Mouse (Mus musculus) lung, adult 18-20 months (tissue): ENCODE results near the gene Olfr1419.
"Not testable (repeated sequence)": the region's sequence is repeated elsewhere in the genome, so short reads cannot be mapped to it uniquely, and the experiment has no call there.

ENCODE experiments used
- DNase-seq, 2 experiments: peaks; one replicate each; pipeline ENCODE4 v3.0.0; 2022; ENCODE audit warnings: mixed read lengths in 2 of 2

Gene Olfr1419

GRCm38 (mm10) chr19:11875006-11875405 lies at the start of gene Olfr1419:
Gene Olfr1419 (minus strand): TSS chr19:11875106.
- DNase-seq, result no peak

- DNase-seq, result not testable (repeated sequence)
Measured at GRCm38 (mm10) chr19:11922515-11922914, 47.6 kb upstream of the Olfr1419 start.

GRCm38 (mm10) chr19:11922068-11922467 lies 47.2 kb upstream of the Olfr1419 start:
- no peak for DNase-seq

- peak in 1 of 2 experiments; percentile 42 for DNase-seq
Measured at GRCm38 (mm10) chr19:11915804-11916203, 40.9 kb upstream of the Olfr1419 start.

- peak; percentile 64 to 69 for DNase-seq
Measured at GRCm38 (mm10) chr19:11912533-11913121, 37.7 kb upstream of the Olfr1419 start.

GRCm38 (mm10) chr19:11912037-11912532 lies 37.2 kb upstream of the Olfr1419 start, which contains the start of gene Patl1:
Gene Patl1 (plus strand): TSS chr19:11912399.
- DNase-seq, result peak; percentile 99

- DNase-seq, result peak in 1 of 2 experiments; percentile 18
Measured at GRCm38 (mm10) chr19:11911603-11912002, 36.7 kb upstream of the Olfr1419 start.

GRCm38 (mm10) chr19:11911021-11911420 lies 36.1 kb upstream of the Olfr1419 start:
- no peak for DNase-seq

GRCm38 (mm10) chr19:11886265-11886664 lies 11.4 kb upstream of the Olfr1419 start, which contains the start of gene Olfr1420:
Gene Olfr1420 (plus strand): TSS chr19:11886565.
- no peak for DNase-seq

- DNase-seq, result not testable (repeated sequence)
Measured at GRCm38 (mm10) chr19:11878404-11878803, 3.5 kb upstream of the Olfr1419 start.

GRCm38 (mm10) chr19:11867837-11868236 lies 7.1 kb downstream of the Olfr1419 start:
- no peak for DNase-seq

- no peak for DNase-seq
Measured at GRCm38 (mm10) chr19:11860966-11861365, 13.9 kb downstream of the Olfr1419 start, which contains the start of gene Olfr1418. Gene Olfr1418 (minus strand): TSS chr19:11861066.

GRCm38 (mm10) chr19:11856506-11856905 lies 18.4 kb downstream of the Olfr1419 start:
- DNase-seq, result no peak

- DNase-seq, result no peak
Measured at GRCm38 (mm10) chr19:11854821-11855220, 20.1 kb downstream of the Olfr1419 start.

GRCm38 (mm10) chr19:11852652-11853051 lies 22.3 kb downstream of the Olfr1419 start:
- DNase-seq, result no peak

GRCm38 (mm10) chr19:11846333-11846732 lies 28.6 kb downstream of the Olfr1419 start:
- no peak for DNase-seq

- DNase-seq, result no peak
Measured at GRCm38 (mm10) chr19:11839119-11839518, 35.8 kb downstream of the Olfr1419 start, which contains the start of gene Olfr1417. Gene Olfr1417 (minus strand): TSS chr19:11839219.

GRCm38 (mm10) chr19:11823346-11824065 lies 51.4 kb downstream of the Olfr1419 start:
- no peak for DNase-seq

- DNase-seq, result no peak
Measured at GRCm38 (mm10) chr19:11820211-11820610, 54.7 kb downstream of the Olfr1419 start.

- DNase-seq, result peak; percentile 84 to 90
Measured at GRCm38 (mm10) chr19:11819800-11820199, 55.1 kb downstream of the Olfr1419 start.

- no peak for DNase-seq
Measured at GRCm38 (mm10) chr19:11819143-11819700, 55.7 kb downstream of the Olfr1419 start, which contains the start of gene Stx3. Gene Stx3 (minus strand): TSS chr19:11819403.
